Mouse (Mus musculus) T-helper 17 cell (primary cell): ENCODE results near the gene Med24.

ENCODE experiments used
- in situ Hi-C, 2 experiments: fragments of 300-600 bp; cut with MboI, MseI; formaldehyde crosslinking; loops; 1 replicate in 1 of 2; 2 replicates in 1 of 2; pipeline ENCODE4 v1.15.1; 2025; ENCODE audit warnings: high pct_unique_total_duplicates in 2 of 2

Gene Med24

DNA sequence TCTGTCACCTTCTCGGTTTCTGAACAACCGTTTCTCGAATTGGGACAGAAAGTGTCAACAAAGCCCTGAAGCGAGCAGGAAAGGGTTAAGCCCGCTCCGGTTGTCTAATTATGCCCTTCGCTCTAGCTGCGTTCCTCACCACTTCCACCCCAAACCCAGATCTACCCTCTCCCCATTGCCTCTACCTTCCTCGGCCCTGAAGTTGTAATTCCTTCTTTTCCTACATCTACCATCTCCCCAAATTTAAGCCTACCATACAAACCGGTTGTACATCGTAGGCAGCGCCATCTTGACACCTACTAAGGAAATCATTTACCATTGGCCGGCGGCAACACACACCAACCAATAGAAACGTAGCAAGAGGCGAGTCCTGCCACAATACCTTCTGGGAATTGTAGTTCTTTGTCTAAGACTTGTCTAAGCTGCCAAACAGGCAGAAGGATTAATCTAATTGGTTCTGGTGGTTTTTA is at the start of gene Med24:
Gene Med24 (minus strand): TSS at position 317 of the 470 bp plus-strand sequence.
- in situ Hi-C loops = loop anchor here in 1 of 2 experiments (25.0 kb wide), 1 partner anchor 867 kb away; no protein-coding TSS in a partner anchor

DNA sequence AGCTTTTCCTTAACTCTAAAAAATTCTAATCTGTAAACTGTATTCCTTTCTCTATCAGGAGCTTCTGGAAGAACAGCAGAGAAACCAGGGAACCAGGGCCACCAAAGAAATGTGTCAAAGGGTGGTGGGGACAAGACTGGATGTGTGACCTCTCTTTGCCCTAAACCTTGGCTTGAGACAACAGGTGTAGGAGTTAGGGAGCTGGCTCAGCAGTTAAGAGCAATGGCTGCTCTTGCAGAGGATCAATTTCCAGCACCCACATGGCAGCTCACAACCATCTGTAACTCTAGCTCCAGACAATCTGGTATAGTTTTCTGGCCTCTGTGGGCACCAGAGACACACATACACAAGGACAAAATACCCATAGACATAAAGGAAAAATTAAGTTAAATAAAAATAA is 48.7 kb upstream of the Med24 start:
- in situ Hi-C loops = loop anchor here (5.0 to 25.0 kb wide), 4 partner anchors 303 to 1641 kb away; no protein-coding TSS in a partner anchor

DNA sequence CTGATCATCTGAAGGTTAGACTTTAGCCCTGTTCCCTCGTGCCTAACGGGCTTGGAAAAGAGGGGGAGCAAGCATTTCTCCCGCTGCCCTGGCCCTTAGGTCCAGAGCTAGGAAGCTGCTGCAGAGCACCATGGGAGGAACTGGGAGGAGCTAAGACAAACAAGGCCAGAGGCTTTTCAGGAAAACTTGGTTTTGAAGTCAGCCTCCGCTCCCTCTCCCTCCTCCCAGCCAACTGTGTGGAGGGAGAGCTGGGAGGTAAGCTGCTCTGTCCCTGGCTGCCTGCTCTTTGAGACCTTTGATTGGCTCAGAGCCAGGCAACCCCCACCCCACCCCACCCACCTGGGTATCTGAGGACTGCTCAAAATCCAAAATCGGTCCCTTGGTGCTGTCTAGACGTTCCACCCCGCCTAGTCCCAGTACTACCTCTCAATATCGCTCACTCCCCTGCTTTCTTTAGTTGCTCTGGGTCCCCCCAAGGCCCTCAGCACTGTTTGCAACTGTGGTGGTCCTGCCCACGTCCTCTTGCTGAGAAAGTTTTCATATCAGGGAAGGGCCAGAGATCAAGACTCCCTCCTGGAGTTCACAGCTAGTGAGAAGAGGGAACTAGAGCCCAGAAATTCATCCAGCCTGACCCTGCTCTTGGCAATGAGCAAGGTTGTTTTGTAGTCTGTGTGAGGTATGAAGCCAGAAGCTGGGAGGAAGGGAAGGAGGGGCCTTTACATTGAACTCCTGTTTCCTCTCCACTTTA is 47.8 kb upstream of the Med24 start:
- in situ Hi-C loops = loop anchor here (5.0 to 25.0 kb wide), 4 partner anchors 302 to 1640 kb away; no protein-coding TSS in a partner anchor

DNA sequence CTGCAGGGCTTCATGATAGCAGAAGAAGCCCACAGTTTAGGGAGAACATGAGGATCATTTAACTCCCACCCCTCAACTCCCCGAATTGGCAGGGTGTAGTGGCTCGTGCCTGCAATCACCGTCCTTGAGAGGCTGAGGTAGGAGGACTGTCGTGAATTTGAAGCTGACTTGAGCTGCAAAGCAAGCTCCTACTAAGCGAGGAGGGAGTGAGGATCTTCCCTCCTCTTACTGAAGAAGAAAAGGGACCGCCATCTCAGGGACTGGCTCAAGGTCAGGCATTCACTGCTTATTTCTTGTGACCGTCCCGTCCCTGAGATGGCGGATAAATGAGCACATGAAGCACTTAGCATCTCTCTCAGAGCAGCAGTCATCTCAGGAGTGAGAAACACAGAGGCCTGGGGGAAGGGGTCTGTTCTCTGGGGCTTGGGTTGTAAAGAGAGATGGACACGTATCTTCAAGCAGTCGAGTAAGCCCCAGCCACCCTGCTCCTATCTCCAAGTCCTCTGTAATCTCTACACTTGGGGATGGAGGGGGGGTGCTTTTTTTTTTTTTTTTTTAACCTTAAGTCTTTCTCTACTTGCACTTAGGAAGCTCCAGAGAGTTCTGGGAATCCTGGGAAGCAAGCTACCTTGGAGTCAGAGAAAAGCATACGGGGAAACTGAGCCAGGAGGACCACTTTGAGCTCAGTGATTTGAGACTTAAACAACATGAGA is 47.0 kb upstream of the Med24 start:
- in situ Hi-C loops = loop anchor here (5.0 to 25.0 kb wide), 4 partner anchors 301 to 1639 kb away; no protein-coding TSS in a partner anchor

DNA sequence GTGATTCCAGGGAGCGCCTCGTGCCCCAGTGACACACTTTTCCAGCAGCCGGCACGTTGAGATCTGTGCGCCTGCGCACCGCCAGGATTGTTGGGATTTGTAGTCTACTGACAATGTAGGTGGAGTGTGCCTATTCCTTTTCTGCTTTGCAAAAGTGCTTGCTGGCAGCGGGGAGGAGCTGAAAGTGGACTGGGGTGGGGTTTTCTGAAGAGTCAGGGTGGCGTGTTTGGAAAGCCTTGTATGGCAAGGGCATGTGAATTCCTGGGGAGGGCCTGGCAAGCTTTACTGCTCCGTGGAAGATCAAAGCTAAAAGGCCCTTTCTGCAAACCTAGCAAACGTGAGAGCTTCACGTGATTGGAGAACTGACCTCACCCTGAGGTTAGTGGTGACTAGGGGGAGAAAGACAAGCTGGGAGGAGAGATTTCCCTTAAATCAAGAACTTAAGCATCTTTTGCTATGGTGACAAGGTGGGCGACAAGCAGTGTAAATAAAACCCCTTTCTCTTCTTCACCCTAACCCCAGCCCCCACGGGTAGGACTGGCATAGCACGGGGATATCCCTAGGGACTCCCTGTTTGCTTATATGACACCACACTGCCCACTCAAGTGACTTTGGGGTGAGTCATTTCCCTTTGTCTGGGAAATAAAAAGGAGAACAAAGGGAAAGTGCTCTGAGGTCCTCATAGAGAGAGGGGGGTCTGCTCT is 46.3 kb upstream of the Med24 start:
- in situ Hi-C loops = loop anchor here (5.0 to 25.0 kb wide), 4 partner anchors 301 to 1638 kb away; no protein-coding TSS in a partner anchor

DNA sequence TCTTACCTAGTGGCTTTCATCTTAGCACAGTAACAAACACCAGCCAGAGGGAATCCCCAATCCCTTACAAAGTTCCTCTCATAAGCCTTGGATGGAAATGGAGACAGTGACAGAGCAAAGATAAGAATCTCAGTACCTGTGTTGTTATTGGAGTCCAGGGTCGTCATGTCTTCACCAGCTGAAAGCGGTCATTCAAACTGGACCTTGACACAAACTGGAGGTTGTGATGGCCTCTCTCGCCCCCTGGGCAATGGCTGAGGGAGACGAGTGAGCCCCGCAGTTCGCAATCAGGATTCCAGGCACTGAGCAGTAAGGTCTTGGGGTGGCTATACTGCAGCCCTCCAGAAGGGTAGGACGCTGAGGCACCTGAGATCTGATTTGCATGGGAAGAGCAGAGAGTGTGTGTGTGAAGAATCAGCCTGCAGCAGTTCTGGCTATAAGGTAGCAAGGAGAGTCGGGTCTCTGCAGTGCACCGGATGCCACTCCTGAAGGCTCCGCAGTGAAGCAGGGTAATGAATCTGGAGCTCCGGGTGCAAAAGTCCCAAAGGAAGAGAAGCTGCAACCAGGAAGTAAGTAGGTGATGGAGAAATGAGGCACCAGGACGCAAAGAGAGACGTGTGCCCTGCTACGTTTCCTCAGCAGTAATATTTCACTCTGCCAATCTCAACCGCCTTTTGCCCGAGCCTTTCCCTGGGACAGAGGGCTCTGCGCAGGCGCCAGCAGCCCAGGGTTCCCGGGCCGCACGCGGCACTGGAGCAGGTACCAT is 45.5 kb upstream of the Med24 start, which contains the start of gene Nr1d1:
Gene Nr1d1 (minus strand): TSS at position 752 of the 766 bp plus-strand sequence.
- in situ Hi-C loops = loop anchor here (5.0 to 25.0 kb wide), 4 partner anchors 300 to 1637 kb away; no protein-coding TSS in a partner anchor

DNA sequence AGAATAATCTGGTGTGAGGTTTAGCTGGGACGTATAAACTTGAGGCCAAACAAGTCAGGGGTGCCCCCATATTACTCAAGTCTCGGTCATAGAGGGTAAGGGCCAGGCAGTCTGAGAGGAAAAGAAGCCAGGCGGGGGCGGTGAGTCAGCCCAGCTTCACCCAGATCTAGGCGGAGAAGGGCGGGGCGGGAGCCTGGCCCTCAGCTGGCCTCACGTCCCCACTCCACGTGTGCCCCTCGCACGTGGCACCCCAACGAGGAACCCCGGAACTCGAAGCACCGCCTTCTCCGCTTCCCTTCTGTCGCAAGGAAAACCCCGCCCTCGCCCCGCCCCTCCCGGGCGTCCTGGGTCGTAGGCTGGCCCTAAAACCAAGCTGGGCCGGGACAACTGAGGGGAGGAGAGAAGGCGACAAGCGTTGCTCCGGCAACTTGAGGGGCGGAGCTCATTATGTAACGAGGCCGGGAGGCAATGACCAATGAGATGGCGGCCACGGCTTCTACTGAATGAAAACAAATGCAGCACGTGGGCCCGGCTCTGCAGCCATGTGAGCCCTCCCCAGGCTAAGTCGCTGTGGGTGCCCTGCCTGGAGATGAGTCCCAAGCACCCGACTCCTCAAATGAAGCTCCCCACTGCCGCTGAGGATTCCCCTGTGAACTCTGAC is 44.5 kb upstream of the Med24 start:
- in situ Hi-C loops = loop anchor here in 1 of 2 experiments (10.0 kb wide), 2 partner anchors 299 to 331 kb away; no protein-coding TSS in a partner anchor

DNA sequence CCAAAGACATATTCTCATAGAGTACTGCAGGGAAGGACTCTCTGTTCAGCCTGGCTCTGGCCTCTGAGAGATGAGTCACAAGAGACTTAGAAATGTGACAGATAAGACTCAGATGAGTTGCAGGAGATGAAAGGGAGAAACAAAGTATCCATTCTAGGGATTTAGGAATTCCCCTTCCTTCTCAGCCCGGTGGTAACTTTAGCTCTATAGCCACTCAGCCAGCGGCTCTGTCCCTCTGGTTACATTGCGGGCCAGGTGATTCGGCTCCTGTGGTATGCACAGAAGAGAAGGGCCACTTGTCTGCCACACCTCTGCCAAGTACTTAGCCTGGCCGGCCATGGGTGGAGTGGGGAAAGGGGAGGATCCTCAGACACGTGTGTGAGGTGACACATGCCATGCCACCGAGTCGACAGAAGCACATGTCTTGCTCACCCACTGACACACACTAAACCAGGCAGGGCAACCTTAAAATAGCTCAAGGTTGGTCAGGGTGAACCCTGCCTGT is 43.5 kb upstream of the Med24 start:
- in situ Hi-C loops = loop anchor here in 1 of 2 experiments (10.0 kb wide), 2 partner anchors 298 to 332 kb away; no protein-coding TSS in a partner anchor

DNA sequence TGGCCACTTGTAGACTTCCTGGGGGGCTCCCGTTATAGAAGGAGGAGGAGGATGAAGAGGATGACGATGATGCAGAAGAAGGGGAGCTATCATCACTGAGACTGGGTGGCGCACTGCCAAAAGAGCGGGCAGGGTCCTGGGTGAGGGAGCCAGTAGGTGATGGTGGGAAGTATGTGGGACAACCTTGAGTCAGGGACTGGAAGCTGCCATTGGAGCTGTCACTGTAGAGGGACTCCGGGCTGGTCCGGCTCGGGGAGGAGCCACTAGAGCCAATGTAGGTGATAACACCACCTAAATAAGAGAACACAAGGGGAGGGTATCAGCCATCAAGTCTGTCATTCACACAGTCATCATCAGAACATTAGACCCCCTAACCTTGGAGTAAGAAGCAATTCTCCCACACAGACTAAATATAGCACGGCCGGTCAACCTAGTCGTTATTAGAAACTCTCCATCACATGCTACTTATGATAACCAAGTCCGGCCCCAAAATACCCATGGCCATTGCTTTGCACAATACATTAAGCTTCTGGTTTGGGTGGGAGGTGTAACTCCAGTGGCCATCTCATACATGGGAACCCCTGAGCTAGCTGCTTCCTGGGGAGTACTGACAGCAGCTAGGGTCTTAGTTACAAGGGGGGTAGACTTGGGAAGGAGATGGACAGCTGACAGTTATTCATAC is 42.8 kb upstream of the Med24 start:
- in situ Hi-C loops = loop anchor here in 1 of 2 experiments (10.0 kb wide), 2 partner anchors 297 to 333 kb away; no protein-coding TSS in a partner anchor

DNA sequence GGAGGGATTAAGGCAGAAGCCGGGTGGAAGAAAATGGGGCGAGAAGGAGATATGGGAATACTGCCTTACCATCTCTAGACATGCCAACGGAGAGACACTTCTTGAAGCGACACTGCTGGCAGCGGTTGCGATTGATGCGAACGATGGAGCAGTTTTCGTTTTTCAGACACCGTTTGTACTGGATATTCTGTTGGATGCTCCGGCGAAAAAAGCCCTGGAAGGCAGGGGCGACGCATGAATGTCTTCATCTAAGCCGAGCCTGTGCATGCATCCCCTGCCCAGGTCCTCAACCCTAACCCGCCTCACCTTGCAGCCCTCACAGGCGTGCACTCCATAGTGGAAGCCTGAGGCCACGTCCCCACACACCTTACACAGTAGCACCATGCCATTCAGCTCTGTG is 41.9 kb upstream of the Med24 start:
- in situ Hi-C loops = loop anchor here in 1 of 2 experiments (10.0 kb wide), 2 partner anchors 296 to 334 kb away; no protein-coding TSS in a partner anchor

DNA sequence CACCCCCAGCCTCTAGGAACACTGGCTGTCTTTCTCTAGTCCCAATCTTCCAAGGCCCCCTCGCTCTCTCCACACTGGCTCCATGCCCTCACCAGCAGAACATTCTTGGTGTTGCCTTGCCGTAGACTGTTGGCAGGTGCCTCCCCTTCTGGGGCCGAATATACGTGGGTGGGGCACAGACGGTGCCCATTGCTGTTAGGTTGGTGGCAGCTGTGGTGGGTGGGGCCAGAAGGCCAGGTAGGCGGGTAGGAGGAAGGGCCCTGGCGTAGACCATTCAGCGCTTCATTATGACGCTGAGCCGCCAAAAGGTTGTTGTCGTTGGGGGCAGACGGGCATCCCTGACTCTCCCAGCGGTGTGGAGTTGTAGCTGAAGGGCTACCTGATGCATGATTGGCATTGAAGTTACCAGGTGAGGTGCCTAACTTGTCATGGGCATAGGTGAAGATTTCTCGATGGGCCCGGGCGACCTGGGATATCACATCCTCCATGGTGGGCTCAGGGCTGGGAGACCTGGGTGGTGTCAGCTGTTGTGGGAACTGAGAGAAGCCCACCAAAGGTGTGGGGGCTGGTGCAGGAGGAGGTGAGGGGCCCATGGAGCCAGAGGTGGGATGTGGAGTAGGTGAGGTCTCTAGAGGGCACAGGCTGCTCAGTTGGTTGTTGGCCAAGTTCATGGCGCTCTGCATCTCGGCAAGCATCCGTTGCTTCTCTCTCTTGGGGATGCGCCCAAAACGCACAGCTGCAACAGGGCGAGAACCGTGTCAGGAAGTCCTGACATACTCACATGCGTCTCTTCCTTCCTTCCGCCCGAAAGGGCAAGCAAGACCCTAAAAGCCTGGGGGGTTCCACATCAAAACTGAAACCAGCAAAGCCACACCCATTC is 41.1 kb upstream of the Med24 start:
- in situ Hi-C loops = loop anchor here in 1 of 2 experiments (10.0 kb wide), 2 partner anchors 296 to 334 kb away; no protein-coding TSS in a partner anchor

DNA sequence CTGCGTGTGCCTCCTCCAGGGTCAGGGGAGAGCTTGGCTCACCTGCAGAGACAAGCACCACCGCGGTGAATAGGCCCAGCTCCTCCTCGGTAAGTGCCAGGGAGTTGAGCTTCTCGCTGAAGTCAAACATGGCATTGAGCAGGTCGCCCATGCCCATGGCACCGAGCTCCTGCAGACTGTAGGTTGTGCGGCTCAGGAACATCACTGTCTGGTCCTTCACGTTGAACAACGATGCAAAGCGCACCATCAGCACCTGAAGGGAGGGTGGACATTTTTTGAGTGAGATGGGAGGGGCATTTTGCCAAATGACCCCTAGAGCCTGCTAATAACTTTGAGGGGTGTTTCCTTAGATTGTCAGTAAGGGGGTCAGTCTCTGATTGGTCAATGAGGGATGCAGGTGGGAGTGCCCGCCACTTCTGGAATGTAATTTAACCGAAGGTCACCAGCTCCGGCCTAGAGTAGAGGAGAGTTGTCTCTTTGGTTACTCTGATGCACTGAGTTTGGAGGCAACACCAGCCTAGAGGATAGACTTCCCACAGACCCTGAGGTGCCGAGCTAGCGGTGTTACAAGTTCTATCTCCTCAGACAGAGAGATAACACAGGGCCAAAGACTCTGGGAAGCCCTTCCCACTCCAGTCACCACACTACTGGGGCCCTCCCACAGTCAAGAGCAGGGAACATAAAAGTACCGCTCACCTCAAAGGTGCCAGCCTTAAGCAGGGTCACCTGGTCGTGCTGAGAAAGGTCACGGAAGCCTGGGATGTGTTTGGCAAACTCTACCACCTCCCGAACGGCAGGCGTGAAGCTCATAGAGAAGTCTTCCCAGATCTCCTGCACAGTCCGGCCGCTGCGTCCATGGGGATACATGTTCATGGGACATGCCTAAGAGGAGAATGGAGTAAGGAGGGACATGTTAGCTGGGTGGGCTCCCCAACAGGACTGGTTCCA is 40.0 kb upstream of the Med24 start:
- in situ Hi-C loops = no loop called here

DNA sequence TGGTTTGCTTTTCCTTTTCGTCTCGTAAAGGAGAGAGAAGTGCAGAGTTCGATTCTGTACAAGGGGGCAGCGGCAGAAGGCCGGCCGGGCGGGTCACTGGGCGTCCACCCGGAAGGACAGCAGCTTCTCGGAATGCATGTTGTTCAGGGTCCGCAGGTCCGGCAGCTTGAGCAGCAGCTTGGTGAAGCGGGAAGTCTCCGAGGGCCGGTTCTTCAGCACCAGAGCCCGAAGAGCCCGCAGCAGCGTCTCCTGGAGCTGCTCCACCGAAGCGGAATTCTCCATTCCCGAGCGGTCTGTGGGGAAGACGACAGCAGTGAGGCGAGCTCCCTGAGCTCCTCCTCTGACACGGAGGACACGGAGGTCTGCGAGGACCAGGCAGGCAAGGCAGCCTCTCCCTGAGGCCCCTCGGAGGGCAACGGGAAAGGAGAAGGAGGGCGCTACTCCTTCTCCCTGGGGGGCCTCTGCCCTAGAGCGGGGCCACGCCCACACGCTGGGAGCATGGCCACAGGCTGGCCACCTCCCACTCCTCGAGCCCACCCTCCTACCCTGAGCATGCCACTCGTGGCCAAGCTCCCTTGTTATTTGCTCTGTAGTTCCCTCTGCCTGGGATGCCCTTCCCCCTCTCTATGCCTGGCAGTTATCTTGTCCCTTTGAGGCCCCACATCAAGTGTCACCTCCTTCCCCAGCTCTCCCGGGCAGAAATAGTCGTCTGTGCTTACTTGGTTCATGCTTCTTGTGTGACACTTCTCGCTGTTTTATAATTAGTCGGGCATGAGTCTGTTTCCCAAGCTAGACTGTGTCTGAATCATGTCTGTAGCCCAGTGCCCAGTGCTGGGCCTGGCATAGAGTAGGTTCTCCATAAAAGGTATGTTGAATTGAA is 39.1 kb upstream of the Med24 start:
- in situ Hi-C loops = no loop called here

DNA sequence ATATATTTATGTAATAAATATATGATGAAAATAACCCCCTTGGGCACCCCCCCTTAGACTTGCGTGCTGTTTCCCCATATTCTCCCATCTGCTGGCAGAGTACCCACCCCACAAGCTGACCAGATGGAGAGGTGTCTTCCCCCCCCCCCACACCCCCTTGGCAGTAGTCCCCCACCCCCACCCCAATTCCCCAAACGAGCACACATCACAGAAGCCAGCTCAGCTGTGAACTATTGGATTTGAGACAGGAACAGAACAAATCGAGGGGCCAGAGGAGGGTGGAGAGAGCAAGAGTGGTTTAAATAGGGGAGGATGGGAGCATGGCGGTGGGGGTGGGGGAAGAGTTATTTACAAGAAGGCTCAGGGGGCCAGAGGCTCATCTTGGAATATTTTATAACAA is 38.5 kb upstream of the Med24 start:
- in situ Hi-C loops = no loop called here

DNA sequence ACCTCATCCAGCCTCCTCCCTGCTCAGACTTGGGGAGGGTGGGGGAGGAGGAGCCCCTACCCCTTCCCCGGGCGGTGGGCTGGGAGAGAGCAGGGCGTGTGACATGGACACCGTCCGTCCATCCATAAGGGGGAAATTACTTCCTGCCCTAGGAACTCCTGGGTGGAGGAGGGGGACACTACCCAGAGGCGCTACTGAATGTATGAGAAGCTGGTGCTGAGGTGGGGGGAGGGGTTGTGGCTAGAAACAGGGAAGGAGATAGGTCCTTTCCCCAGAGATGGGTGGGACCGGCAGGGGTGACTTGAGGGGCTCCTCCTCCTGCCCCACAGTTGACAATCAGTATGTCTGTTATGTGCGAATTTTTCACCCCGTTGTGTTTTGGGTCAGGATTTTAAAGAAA is 38.0 kb upstream of the Med24 start:
- in situ Hi-C loops = no loop called here

DNA sequence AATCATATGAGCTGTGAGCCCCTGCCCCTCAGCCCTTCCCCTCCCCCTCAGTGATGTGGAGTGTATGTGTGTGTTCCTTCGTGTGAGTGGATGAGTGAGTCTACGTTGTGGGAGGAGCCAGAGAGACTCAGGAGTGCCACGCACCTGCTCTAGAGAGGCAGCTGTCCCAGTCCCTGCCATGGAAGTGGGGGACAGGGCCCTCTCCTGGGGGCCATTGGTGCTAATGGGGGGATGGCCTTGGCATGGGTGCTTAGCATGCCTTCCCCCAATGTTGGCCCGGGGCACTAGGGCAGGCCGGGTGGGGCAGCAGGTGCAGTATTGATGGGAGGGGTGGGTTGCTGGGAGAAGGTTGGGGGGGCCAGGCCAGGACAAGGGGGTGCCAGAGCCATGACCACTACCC is 37.6 kb upstream of the Med24 start:
- in situ Hi-C loops = no loop called here
